Mouse (Mus musculus) frontal cortex, adult (tissue): ENCODE data around the gene Selenon.
"Not testable (repeated sequence)": the region's sequence is repeated elsewhere in the genome, so short reads cannot be mapped to it uniquely, and the experiment has no call there.

Experiments
- ATAC-seq: cut with Nextera tagmentation; 2 replicates; pipeline ENCODE4 v1.9.2; 2017; ENCODE audit warnings: mild to moderate bottlenecking, moderate library complexity, mixed read lengths; ENCODE audit not compliant: low TSS enrichment

Gene Selenon

DNA sequence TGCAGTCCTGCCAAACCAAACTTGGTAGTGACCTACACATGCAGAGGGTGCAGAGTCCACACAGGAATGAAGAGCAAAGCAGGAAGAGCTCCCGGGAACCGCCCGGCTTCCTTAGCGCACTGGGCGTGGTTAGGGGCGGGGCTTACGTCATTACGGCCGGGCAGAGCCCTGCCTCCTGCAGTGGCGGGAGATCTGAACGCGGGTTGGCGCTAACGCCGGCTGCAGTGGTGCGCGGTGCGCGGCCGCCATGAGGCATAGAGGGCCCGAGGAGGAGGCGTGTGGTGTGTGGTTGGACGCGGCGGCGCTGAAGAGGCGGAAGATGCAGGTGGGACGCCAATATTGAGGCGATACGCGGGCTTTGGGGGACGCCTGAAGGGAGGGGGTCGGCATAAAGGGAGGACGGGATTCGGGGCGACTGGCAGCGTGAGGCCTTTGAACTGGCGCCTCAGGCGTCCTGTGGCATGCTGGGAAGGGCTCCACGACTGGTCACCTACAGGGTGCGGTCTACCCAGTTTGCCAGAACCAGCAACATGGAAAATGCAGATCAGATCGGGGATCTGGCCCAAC is 41.0 kb downstream of the Selenon start, which contains the start of gene Aunip:
Gene Aunip, plus strand, starts transcription at position 155 of the 567 bp plus-strand sequence.
- ATAC-seq: peak; percentile 87

DNA sequence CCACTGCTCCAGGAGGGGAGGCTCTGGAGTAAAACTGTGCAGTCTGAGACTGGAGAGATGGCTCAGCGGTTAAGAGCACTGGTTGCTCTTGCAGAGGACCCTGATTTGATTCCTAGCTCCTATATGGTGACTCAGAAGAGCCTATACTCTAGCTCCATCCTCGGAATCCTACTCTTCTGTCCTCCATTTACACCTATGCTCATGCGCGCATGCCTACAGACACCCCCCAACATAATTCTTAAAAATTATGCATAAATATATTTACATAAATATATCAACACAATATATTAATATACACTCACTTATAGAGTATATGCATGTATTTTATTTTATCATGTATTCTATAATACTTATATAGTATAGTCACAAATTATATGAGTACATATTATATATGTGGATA is 41.6 kb downstream of the Selenon start:
- no peak for ATAC-seq

DNA sequence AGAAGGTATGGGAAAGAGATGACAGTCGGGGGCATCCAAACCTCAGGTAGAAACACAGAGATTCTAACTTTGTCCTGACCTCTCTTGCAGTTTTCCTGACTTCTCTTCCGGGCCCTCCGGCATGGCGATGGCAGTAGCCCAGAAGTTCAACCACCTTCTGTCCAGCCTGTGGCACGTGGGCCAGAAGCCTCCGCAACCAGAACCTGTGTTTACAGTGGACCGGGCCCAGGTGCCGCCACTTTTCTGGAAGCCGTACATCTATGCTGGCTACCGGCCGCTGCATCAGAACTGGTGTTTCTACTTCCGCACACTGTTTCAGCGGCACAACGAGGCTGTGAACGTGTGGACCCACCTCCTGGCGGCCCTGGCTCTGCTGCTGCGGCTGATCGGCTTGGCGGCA is 45.3 kb downstream of the Selenon start:
- no peak for ATAC-seq

DNA sequence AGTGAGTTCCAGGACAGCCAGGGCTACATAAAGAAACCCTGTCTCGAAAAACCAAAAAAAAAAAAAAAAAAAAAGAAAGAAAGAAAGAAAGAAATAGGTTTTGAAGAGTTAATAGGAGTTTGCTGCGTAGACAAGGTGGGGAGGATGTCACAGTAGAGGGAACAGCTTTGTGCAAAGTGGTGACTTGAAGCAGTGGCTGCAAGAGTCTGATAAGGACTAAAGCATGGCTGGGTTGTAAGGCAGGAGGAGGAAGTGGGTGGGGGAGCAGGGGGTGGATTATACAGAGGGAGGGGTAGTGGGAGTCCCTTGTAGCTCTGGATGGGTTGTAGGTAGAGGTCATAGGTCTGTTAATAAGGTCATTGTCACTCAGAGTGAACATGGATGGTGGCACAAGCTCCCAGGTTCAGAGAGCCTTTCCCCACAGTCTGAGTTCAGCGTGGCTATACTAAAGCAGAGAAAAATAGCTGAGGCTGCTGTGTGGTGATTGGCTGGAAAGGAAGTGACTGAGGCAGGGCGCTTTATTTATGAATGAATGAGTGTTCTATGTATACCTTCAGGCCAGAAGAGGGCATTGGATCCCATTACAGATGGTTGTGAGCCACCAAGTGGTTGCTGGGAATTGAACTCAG is 45.9 kb downstream of the Selenon start:
- no peak for ATAC-seq

DNA sequence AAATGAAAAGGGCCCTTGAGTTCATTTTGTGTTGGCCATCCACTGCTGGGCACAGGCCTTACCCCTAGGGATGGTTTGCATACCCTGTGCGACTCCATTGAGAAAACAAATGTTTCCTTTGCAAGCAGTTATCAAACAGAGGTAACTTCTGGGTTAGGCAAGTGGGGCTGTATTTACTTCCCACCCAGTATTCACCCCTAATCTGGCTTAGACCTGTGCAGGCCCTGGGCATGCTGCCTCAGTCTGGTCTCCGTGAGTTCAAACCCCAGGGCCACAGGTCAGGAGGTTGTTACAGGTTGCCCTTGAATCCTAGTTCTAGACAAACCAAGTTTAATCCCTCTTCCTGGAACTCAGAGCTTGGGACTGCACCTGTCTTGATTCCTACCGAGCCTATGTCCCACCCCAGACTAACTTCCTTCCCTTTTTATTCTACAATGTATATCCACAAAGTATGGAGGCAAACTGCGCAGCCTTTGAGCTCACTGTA is 46.6 kb downstream of the Selenon start:
- ATAC-seq: no peak

DNA sequence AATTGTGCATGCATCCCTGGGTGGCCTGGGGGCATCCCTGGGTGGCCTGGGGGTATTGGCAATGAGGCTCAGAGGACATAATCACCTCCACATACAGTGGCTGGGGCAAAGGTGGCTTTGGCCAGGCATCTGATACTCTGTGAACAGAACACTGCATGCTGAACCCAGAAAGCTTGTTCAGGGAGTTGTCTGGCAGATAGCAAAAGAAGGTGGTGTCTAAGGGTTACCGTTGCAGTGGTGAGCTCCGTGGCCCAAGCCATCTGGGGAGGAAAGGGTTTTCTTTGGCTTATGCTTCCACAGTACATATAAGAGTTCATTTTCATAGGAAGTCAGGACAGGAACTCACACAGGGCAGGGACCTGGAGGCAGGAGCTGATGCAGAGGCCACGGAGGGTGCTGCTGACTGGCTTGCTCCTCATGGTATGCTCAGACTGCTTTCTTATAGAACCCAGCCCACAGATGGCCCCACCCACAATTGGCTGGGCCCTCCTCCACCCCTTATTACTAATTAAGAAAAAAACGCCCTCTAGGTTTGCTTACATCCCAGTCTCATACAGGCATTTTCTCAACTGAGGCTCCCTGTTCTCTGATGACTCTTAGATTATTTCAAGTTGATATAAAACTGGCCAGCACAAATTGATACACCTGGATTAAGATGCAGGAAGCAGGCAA is 48.1 kb downstream of the Selenon start:
- no peak for ATAC-seq

DNA sequence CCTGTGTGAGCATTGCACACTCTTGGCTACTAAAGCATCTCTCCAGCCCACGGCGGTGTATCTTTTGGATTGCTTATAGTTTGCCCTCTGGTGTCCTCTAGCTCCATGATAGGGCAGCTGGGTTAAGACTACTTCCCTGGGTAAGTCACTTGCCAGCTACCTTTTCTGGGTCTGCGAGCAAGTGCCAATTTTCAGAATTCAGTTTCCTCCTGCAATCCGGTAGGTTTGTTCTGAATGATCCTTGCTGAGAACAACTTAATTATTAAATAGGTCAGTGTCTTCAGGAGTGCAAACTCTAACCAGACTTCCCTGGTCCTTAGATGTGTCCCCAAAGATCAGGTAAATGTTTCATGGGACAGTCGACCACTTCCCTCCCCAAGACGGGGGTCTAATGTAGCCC is 50.9 kb downstream of the Selenon start:
- no peak for ATAC-seq

DNA sequence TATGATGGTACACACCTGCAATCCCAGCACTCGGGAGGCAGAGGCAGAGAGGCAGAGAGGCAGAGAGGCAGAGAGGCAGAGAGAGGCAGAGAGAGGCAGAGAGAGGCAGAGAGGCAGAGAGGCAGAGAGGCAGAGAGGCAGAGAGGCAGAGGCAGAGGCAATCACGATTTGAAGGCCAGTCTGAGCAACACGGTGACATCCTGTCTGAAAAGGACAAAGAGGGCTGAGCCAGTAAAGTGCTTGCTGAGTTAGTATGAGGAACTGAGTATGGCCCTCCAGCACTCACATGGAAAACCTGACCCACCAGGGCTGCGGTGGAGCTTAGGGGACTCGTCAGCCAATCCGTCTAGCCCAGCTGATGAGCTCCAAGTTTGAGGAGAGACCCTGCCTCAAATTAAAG is 53.0 kb downstream of the Selenon start:
- ATAC-seq: not testable (repeated sequence)

DNA sequence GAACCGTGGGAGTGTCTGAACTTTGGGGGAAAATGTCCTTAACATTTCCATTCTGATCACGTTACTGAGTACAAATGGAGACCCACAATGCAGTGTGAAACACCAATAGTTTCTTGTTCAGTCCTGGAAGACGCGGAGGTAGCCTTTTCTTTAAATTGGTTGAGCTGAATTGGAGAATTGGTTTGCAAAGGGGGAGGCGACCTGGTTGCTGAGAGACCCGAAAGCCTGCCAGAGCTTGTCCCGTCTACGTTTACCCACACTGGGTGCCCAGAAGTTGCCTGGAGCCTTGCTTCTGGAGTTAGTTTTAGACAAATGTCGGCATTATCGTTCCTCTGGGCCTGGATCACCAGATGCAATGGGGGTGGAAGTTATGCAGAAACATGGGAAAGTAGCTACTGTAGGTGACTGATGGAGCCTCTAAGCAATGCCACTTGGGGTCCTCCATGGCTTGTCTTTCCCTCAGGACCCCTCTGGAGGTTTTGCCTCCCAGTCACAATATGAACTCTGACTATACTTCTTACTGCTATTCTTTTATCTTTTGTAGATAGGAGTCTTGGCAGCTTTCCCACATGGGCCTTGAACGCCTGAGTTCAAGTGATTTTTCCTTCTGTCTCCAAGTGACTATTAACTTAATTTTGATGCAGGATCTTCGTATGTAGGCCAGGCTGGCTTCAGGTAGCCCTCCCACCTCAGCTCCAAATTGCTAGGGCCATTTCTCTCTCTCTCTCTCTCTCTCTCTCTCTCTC is 53.8 kb downstream of the Selenon start:
- no peak for ATAC-seq

DNA sequence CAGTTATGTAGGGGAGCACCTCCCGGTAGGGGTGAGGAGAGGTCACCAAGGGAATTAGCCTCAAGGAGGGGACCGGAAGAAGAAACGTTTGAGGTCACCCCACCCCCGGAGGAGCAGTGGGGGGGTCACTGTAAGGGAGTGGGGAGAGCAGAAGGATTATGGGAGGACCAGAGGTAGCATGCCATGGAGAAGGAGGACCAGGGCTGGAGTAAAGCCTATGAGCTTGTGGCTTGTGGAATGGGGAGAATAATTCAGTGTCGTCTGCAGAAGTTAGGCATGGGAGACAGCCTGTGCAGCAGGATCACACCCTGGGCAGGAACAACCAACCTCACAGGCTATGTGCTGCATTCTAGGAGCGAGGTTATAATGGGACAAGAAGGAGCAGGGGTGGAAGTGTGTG is 54.7 kb downstream of the Selenon start:
- peak; percentile 45 for ATAC-seq

DNA sequence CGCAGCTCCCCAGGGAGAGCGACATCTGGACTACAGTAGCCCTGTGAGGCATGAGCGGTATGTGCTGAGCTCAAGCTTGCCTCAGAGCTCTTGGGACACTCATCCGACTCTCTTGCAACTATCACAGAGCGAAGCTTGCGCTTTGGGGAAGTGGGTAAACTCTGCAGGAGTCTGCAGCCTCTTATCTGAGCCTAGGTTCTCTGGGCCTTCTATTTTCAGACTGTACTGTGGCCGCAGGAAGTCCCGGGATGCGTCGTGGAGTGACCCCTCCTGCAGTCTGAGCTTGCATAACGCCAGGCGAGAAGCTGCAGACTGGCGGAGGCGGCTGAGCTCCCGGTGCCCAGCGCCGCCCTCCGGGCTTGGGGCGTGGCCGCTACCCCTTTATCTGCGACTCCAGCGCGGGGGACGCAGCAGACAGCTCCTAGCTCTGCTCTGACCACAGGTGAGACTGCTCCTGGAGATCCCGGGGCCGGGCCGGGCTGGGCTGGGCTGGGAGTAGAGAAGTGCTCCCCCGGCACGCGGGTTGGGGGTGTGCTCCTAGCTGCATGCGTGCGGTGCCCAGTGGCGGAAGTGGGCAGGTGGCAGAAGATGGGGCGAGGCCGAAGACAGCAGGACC is 55.3 kb downstream of the Selenon start, which contains the start of gene Paqr7:
Gene Paqr7, plus strand, starts transcription at position 103 of the 616 bp plus-strand sequence.
- ATAC-seq: peak; percentile 76

DNA sequence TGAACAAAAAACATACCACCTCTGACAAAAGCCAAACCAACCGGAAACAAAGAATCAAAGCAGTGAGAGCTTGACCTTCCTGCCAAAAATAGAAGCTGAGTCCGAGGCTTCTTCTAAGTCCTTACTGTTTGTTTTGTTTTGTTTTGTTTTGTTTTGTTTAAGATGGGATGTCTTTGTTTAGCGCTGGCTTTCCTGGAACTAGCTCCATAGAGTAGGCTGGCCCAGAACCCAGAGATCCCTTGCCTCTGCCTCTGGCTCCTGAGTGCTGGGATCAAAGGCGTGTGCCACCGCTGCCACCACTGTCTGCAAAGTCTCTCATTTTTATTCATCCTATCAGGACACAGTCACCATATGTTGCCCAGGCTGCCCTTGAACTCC is 56.4 kb downstream of the Selenon start:
- no peak for ATAC-seq

DNA sequence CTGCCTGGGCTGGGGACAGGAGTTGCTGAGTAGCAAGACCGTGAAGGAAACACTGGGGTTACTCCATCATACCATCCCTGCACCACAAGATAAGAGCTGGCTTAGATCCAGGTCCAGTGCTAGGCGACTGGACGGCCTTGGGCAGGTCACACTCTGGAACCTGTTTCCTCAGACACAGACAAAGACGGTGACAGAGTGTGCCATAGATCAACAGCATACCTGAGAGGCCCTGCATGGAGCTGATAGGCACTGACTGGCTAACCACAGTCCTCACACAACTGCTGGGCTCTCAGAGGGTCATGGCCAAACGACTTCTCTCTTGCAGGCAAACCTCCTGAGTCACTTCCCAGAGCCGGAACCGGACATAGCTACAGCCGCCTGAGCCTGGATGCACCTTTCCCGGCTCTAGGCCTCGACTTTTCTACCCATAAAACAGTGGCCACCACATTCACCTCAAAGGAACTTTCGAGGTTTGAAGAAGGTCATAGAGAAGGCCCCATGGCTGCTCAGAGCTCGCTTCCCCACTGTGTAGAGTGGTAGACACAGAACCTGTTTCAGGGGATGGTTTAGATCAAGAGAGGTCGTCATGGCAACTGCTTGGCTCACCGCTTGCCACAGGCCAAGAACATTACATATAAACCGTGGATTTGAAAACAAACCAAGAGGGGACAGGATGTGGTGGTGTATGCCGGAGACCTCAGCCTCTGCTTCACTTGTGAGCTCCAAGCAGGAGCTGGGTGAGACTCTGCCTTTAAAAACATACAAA is 57.0 kb downstream of the Selenon start:
- no peak for ATAC-seq

DNA sequence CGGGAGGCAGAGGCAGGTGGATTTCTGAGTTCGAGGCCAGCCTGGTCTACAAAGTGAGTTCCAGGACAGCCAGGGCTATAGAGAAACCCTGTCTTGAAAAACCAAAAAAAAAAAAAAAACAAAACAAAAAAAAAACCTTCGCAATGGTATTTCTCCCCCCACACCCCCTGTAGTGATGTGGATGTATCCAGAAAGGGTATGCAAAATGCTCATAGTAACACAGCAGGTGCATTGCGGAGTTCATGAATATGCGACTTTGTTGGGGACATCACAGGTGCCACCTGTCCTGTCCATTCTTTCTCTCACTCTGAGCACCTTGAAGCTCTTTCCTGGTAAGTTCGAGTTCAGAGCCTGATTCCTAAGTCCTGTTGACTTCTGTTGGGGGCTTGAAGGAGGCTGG is 57.8 kb downstream of the Selenon start:
- not testable (repeated sequence) for ATAC-seq

DNA sequence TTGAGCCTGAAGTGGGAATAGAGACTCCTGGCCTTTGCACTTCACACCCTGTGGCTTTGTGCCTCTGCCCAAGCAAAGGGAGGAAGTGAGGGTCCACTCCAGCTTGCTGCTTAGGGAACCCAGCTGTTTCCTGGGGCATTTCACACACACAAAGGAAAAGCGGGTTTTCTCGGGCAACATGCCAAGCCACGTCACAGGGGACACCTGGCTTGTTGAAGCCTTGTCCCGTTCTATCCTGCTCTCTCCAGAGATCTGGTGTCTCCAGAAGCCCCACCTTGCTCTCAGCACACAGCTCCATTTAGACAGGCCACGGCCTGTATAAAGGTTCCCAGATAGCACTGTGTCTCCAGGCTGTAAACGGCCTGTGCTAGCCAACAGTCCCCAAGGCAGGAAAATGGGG is 60.2 kb downstream of the Selenon start:
- ATAC-seq: no peak

DNA sequence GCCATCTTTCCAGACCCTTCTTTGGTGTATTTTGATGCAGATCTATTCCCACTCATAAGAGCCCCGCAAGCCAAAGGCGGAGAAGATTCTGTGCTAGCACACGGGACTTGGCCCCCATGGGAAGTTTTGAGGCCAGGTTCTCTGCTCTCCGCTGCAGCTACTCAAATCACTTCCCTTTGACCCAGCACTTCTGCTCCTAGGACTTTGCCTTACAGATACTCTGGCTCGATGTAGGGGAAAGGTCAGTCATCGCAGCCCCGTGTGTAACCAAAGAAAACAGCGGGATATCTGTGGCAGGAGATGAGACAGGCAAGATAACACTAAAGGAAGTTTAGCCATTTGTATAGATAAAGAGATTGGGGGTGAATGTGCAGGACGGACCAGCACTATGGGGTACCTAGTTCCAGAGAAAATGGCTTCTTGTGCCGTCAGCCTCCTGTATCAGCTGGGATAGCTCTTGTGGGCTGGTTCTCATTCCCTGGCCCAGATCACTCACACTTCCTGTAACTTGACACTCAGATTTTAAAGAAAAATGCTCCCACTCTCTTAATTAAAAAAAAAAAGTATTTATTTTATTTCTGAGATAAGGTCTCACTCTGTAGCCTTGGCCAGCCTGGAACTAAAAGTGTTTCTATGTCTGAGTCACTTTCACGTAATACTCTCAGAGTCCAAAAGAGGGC is 61.8 kb downstream of the Selenon start:
- ATAC-seq: no peak

DNA sequence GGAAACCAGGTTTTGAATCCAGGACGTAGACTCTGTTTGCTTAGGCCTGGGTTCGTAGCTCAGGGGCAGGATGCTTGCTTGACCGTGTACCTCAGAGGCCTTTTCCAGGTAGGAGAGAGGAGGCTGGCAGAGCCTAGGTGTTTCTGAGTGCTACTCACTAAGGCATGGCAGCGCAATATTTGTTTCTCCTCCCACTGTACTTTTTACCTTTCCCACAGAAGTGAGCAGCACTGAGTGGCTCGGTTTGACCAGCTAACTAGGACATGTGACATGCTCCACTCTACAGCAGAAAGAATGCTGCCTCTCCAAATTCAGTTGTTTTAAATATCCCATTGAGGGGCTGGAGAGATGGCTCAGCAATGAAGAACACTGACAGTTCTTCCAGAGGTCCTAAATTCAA is 63.8 kb downstream of the Selenon start:
- no peak for ATAC-seq
